Mouse (Mus musculus) liver, embryonic 11.5 days (tissue): ENCODE data around the gene Fxyd2. TPM values are rescaled to one million over a fixed set of nuclear protein-coding genes. Genes with fewer than 3 reads are reported as not detected.

Source experiments
- ATAC-seq: fragments of 200-750 bp; cut with Nextera tagmentation; replicated peaks from 2 replicates; pipeline ENCODE4 v1.8.0; 2017; ENCODE audit warnings: moderate number of reproducible peaks, mild to moderate bottlenecking, moderate TSS enrichment, moderate library complexity; ENCODE audit not compliant: low FRiP score
- DNase-seq: peaks from one replicate; pipeline ENCODE4 v3.0.0-alpha.2; 2017; ENCODE audit warnings: low spot score
- H3K27ac ChIP-seq: fragments of 300-500 bp; sonication (generic); 2 replicates; pipeline ENCODE4 v1.5.1; 2014; ENCODE audit warnings: mild to moderate bottlenecking, low read depth, low read length, control low read depth
- H3K27me3 ChIP-seq: fragments of 300-500 bp; sonication (generic); replicated peaks from 2 replicates; pipeline ENCODE4 v1.6.1; 2014; ENCODE audit warnings: low read length, mixed read lengths; ENCODE audit not compliant: control insufficient read depth, insufficient read depth
- H3K36me3 ChIP-seq: fragments of 300-500 bp; sonication (generic); 2 replicates; pipeline ENCODE4 v1.6.1; 2014; ENCODE audit warnings: mild to moderate bottlenecking, low read length, moderate library complexity, mixed read lengths; ENCODE audit not compliant: control insufficient read depth, insufficient read depth
- H3K4me1 ChIP-seq: fragments of 300-500 bp; sonication (generic); replicated peaks from 2 replicates; pipeline ENCODE4 v1.6.1; 2014; ENCODE audit warnings: low read length, mixed read lengths; ENCODE audit not compliant: control insufficient read depth, insufficient read depth
- H3K4me2 ChIP-seq: fragments of 300-500 bp; sonication (generic); 2 replicates; pipeline ENCODE4 v1.6.1; 2014; ENCODE audit warnings: mild to moderate bottlenecking, control low read depth, moderate library complexity
- H3K4me3 ChIP-seq: fragments of 300-500 bp; sonication (generic); 2 replicates; pipeline ENCODE4 v1.5.1; 2014; ENCODE audit warnings: low read depth, low read length, control low read depth
- H3K9ac ChIP-seq: fragments of 300-500 bp; sonication (generic); 2 replicates; pipeline ENCODE4 v1.6.1; 2014; ENCODE audit warnings: low read depth, low read length, control low read depth
- H3K9me3 ChIP-seq: fragments of 300-500 bp; sonication (generic); 2 replicates; pipeline ENCODE4 v1.6.1; 2016; ENCODE audit warnings: low read length, inconsistent platforms, mixed read lengths; ENCODE audit not compliant: control insufficient read depth
- WGBS: fragments of 180-500 bp; shearing (Covaris S2); extraction: QIAGEN DNeasy Blood & Tissue Kit; methylation state at CpG from one replicate; pipeline ENCODE4 v1.1.7; 2014; 5-methylcytosine and 5-hydroxymethylcytosine counted together
- polyA plus RNA-seq: library from polyadenylated mRNA; unstranded; fragments of >200 nt; fragmentation: Nextera tagmentation; extraction: Ambion mirVana; gene quantifications from 2 replicates; pipeline ENCODE4 v1.2.1, GENCODE M21; 2014

Gene Fxyd2
- polyA plus RNA-seq, 1 experiment from 2014 or later, result 2.2 TPM

GRCm38 (mm10) chr9:45440083-45440784 is 40.8 kb downstream of the Fxyd2 start:
- no peaks in the 10 kb centered on the region for H3K4me1 ChIP-seq

GRCm38 (mm10) chr9:45444251-45444798 is 44.9 kb downstream of the Fxyd2 start:
- 74% methylated on average over 5 of the region's 5 CpGs for WGBS
- no peak overlapping the region for H3K27ac ChIP-seq
- H3K4me1 ChIP-seq, result no peaks in the 10 kb centered on the region
- no peak for DNase-seq
- ATAC-seq, result no peak
- peaks cover 11% of the 10 kb centered on the region for H3K27me3 ChIP-seq
- no peaks in the 10 kb centered on the region for H3K36me3 ChIP-seq
- H3K9me3 ChIP-seq, result no peaks in the 10 kb centered on the region
- no peak overlapping the region for H3K9ac ChIP-seq
- H3K4me2 ChIP-seq, result no peak overlapping the region
- H3K4me3 ChIP-seq, result no peak overlapping the region

More at GRCm38 (mm10) chr9:45440083-45440784, 40.8 kb downstream of the Fxyd2 start:
- no peaks in the 10 kb centered on the region; the same call in 1 of the 2 replicates for H3K27me3 ChIP-seq
- no peaks in the 10 kb centered on the region for H3K36me3 ChIP-seq
- ATAC-seq (no peak), DNase-seq (no peak)
- no peak overlapping the region for H3K27ac ChIP-seq
- no peak overlapping the region for H3K4me2 ChIP-seq
- no peak overlapping the region for H3K9ac ChIP-seq
- no peaks in the 10 kb centered on the region for H3K9me3 ChIP-seq
- no peak overlapping the region for H3K4me3 ChIP-seq
- WGBS, result 77% methylated on average over 16 of the region's 16 CpGs

- Histone ChIP-seq H3K4me2 (no peak overlapping the region), H3K9ac (no peak overlapping the region), H3K36me3 (no peaks in the 10 kb centered on the region), H3K27me3 (peaks cover 11% of the 10 kb centered on the region), H3K4me3 (no peak overlapping the region), H3K27ac (no peak overlapping the region), H3K4me1 (no peaks in the 10 kb centered on the region), H3K9me3 (no peaks in the 10 kb centered on the region)
- ATAC-seq (no peak), DNase-seq (no peak)
- WGBS, result 75% methylated on average over 4 of the region's 4 CpGs
Observed at GRCm38 (mm10) chr9:45449658-45450057, 50.2 kb downstream of the Fxyd2 start.

GRCm38 (mm10) chr9:45451346-45451745 is 51.9 kb downstream of the Fxyd2 start:
- Histone ChIP-seq H3K27me3 (peaks cover 11% of the 10 kb centered on the region), H3K9ac (no peak overlapping the region), H3K4me2 (no peak overlapping the region), H3K4me1 (no peaks in the 10 kb centered on the region), H3K4me3 (no peak overlapping the region), H3K9me3 (no peaks in the 10 kb centered on the region), H3K27ac (no peak overlapping the region), H3K36me3 (no peaks in the 10 kb centered on the region)
- ATAC-seq, result no peak
- 71% methylated on average over 4 of the region's 4 CpGs for WGBS
- DNase-seq, result no peak

GRCm38 (mm10) chr9:45454032-45454431 is 54.6 kb downstream of the Fxyd2 start:
- Histone ChIP-seq H3K4me3 (no peak overlapping the region), H3K27me3 (0 out of 2 replicates have a peak, but pooled peaks cover under 1% of the 10 kb centered on the region), H3K4me1 (no peaks in the 10 kb centered on the region), H3K4me2 (no peak overlapping the region), H3K9ac (no peak overlapping the region), H3K9me3 (no peaks in the 10 kb centered on the region), H3K36me3 (no peaks in the 10 kb centered on the region), H3K27ac (no peak overlapping the region)
- DNase-seq (no peak), ATAC-seq (no peak)
- 80% methylated on average over 10 of the region's 10 CpGs for WGBS

GRCm38 (mm10) chr9:45454889-45455610 is 55.6 kb downstream of the Fxyd2 start:
- H3K4me3 ChIP-seq, result no peak overlapping the region
- DNase-seq (no peak), ATAC-seq (no peak)
- no peaks in the 10 kb centered on the region for H3K36me3 ChIP-seq
- no peak overlapping the region for H3K4me2 ChIP-seq
- no peaks in the 10 kb centered on the region for H3K4me1 ChIP-seq
- WGBS, result 65% methylated on average over 8 of the region's 8 CpGs
- H3K9ac ChIP-seq, result no peak overlapping the region
- H3K9me3 ChIP-seq, result no peaks in the 10 kb centered on the region
- no peaks in the 10 kb centered on the region for H3K27me3 ChIP-seq
- no peak overlapping the region for H3K27ac ChIP-seq

- Histone ChIP-seq H3K27me3 (no peaks in the 10 kb centered on the region), H3K36me3 (no peaks in the 10 kb centered on the region), H3K27ac (no peak overlapping the region), H3K9me3 (no peaks in the 10 kb centered on the region), H3K4me3 (no peak overlapping the region), H3K9ac (no peak overlapping the region), H3K4me1 (no peaks in the 10 kb centered on the region), H3K4me2 (no peak overlapping the region)
- ATAC-seq (no peak), DNase-seq (no peak)
- WGBS, result 56% methylated on average over 7 of the region's 7 CpGs
Observed at GRCm38 (mm10) chr9:45457200-45457599, 57.7 kb downstream of the Fxyd2 start.

GRCm38 (mm10) chr9:45458363-45458762 is 58.9 kb downstream of the Fxyd2 start:
- no peak for ATAC-seq
- no peak overlapping the region for H3K27ac ChIP-seq
- no peak overlapping the region for H3K4me3 ChIP-seq
- WGBS, result 63% methylated on average over 14 of the region's 14 CpGs
- no peaks in the 10 kb centered on the region for H3K27me3 ChIP-seq
- no peak for DNase-seq
- no peaks in the 10 kb centered on the region for H3K36me3 ChIP-seq
- H3K4me1 ChIP-seq, result no peaks in the 10 kb centered on the region
- no peak overlapping the region for H3K4me2 ChIP-seq
- no peaks in the 10 kb centered on the region for H3K9me3 ChIP-seq
- no peak overlapping the region for H3K9ac ChIP-seq
